Mouse (Mus musculus) megakaryocyte, embryonic 14.5 days (primary cell): Measurements from ENCODE around the gene Plscr5. TPM values are rescaled to one million over a fixed set of nuclear protein-coding genes. Genes with fewer than 3 reads are reported as not detected.
A peak's percentile ranks its signal among the peaks of the same experiment; 100 is the strongest.

ENCODE experiments used
- H3K27me3 ChIP-seq: replicated peaks from 2 replicates; pipeline ENCODE3; 2012; ENCODE audit warnings: inconsistent platforms
- H3K36me3 ChIP-seq: replicated peaks from 2 replicates; pipeline ENCODE3; 2012; ENCODE audit warnings: low read length, inconsistent platforms, mixed read lengths
- H3K4me1 ChIP-seq: 2 replicates; pipeline ENCODE4 v1.6.1; 2012; ENCODE audit warnings: inconsistent platforms
- H3K4me3 ChIP-seq: replicated peaks from 2 replicates; pipeline ENCODE3; 2012; ENCODE audit warnings: moderate library complexity, mild to moderate bottlenecking, inconsistent platforms
- H3K9me3 ChIP-seq: 2 replicates; pipeline ENCODE4 v1.6.1; 2012; ENCODE audit warnings: inconsistent platforms
- FLI1 ChIP-seq: IDR thresholded peaks from 2 replicates; pipeline ENCODE4 v1.6.1; 2012; ENCODE audit warnings: low read length, inconsistent platforms, mixed read lengths
- GATA1 ChIP-seq: IDR thresholded peaks from 3 replicates; pipeline ENCODE4 v1.6.1; 2012; ENCODE audit warnings: mixed read lengths, low read length, inconsistent platforms, borderline replicate concordance
- polyA plus RNA-seq: library from polyadenylated mRNA; stranded (reverse); fragments of >175 nt; gene quantifications from 2 replicates; pipeline ENCODE4 v1.2.3, GENCODE M21; 2012; ENCODE audit warnings: low replicate concordance; ENCODE audit not compliant: insufficient read depth

Plscr5 gene
- polyA plus RNA-seq, 1 experiment: not detected

GRCm38 (mm10) chr9:92253585-92254321 is 61.0 kb downstream of the Plscr5 start:
- TF ChIP-seq GATA1: no peak
- no peak for TF ChIP-seq FLI1
- Histone ChIP-seq H3K4me3 (peak overlapping the region; percentile 95), H3K4me1 (peaks cover 39% of the 10 kb centered on the region)

More at GRCm38 (mm10) chr9:92253585-92254321, 61.0 kb downstream of the Plscr5 start:
- peaks cover 47% of the 10 kb centered on the region for H3K36me3 ChIP-seq
- H3K9me3 ChIP-seq: no peaks in the 10 kb centered on the region
- no peaks in the 10 kb centered on the region for H3K27me3 ChIP-seq

Other genes starting within 250 kb of the Plscr5 start
- 179 and 363 TPM in 2 replicates for gene Plscr1, start 56.8 kb downstream of the Plscr5 start, polyA plus RNA-seq
- gene Plscr2, start 82.7 kb downstream of the Plscr5 start, polyA plus RNA-seq: not detected in 2 replicates
- not detected in 2 replicates for gene 1700057G04Rik, start 116.4 kb downstream of the Plscr5 start, polyA plus RNA-seq